In genomic region chr5:76857103-76858015, GRCm38 (mm10) we compare ENCODE assay signal across 9 mouse cellular contexts. TPM values are rescaled to one million over a fixed set of nuclear protein-coding genes. Genes with fewer than 3 reads are reported as not detected.
A peak's percentile ranks its signal among the peaks of the same experiment; 100 is the strongest.
DNase-seq lines count a peak whose midpoint lies in the region; ATAC-seq and TF ChIP-seq lines count a peak whose summit lies in the region.
"Had no signal": no experiment of that assay in that cellular context is flagged by ENCODE, and none has a peak within 500 bp of the region (broad histone marks: within the 10 kb centered on the region; RNA-seq: fewer than 3 reads in every experiment).

No protein-coding gene starts in this region.

- TF ChIP-seq EP300 in liver, embryonic 14.5 days (IDR thresholded peaks at IDR 0.05; ENCODE audit: low read depth) = no peak

- peak overlapping the region; percentile 28 for H3K4me2 ChIP-seq in forebrain, postnatal 0 days (ENCODE audit: low read depth)
- peak overlapping the region; percentile 48 for H3K4me2 ChIP-seq in liver, embryonic 14.5 days (ENCODE audit: low read depth)

- 0 out of 2 replicates have a peak, but pooled peaks cover 4% of the 10 kb centered on the region for H3K4me1 ChIP-seq in forebrain, postnatal 0 days (ENCODE audit: insufficient read depth)
- no peaks in the 10 kb centered on the region for H3K4me1 ChIP-seq in liver, embryonic 14.5 days (replicated peaks; ENCODE audit: control insufficient read depth in 2 of 2, insufficient read depth in 2 of 2, low read length in 1 of 2)

- H3K9ac ChIP-seq in forebrain, postnatal 0 days = no peak overlapping the region
- no peak overlapping the region for H3K9ac ChIP-seq in liver, embryonic 14.5 days (replicated peaks)

- no peak for ATAC-seq in forebrain, postnatal 0 days
- no peak for ATAC-seq in liver, embryonic 14.5 days (ENCODE audit: insufficient read depth)

- DNase-seq in gastrocnemius, adult 2 months = no peak
- no peak for DNase-seq in gastrocnemius, adult 8-10 months (ENCODE audit: low spot score in 2 of 2)
- peak; percentile 32 for DNase-seq in ES-CJ7 (ENCODE audit: low read depth, low spot score)
- DNase-seq in forebrain, postnatal 0 days = no peak
- DNase-seq in liver, embryonic 14.5 days (ENCODE audit: low read depth in 3 of 3, low spot score in 3 of 3) = no peak
- no peak for DNase-seq in B cell, adult 2 months
- no peak for DNase-seq in retina, embryonic 14.5 days (ENCODE audit: low spot score)
- no peak for DNase-seq in right cerebral cortex, adult 2 months (ENCODE audit: low spot score in 2 of 2)
- DNase-seq: cerebellum, adult 2 months had no signal

- H3K4me3 ChIP-seq in gastrocnemius, adult 2 months = peak overlapping the region; percentile 55
- H3K4me3 ChIP-seq in forebrain, postnatal 0 days (ENCODE audit: low read depth, low read length) = 0 out of 2 replicates have a peak overlapping the region, but pooled peaks have one; percentile 2
- peak overlapping the region; percentile 0 to 29; a peak in 3 of 4 replicates for H3K4me3 ChIP-seq in liver, embryonic 14.5 days (ENCODE audit: insufficient read depth in 1 of 2, low read depth in 2 of 2, low read length in 2 of 2)

- H3K36me3 ChIP-seq in forebrain, postnatal 0 days (ENCODE audit: insufficient read depth) = peaks cover 39% of the 10 kb centered on the region
- H3K36me3 ChIP-seq in liver, embryonic 14.5 days (replicated peaks; ENCODE audit: control insufficient read depth, insufficient read depth, low read depth) = no peaks in the 10 kb centered on the region

- no peak overlapping the region for H3K27ac ChIP-seq in gastrocnemius, adult 2 months
- H3K27ac ChIP-seq in forebrain, postnatal 0 days (ENCODE audit: low read depth, low read length) = no peak overlapping the region
- H3K27ac ChIP-seq in liver, embryonic 14.5 days = no peak overlapping the region

- intact Hi-C loops in gastrocnemius, adult 2 months (cut with DNase I) = no loop called here

- whole genome bisulfite sequencing in forebrain, postnatal 0 days = 48% methylated on average over 62 of the region's 62 CpGs
- WGBS in liver, embryonic 14.5 days (ENCODE audit: insufficient replicate concordance) = 24% methylated on average over 62 of the region's 62 CpGs

- H3K27me3 ChIP-seq in forebrain, postnatal 0 days (ENCODE audit: insufficient read depth, low read length) = no peaks in the 10 kb centered on the region
- H3K27me3 ChIP-seq in liver, embryonic 14.5 days (ENCODE audit: control insufficient read depth, insufficient read depth, low read length) = peaks cover 32% of the 10 kb centered on the region

- no peaks in the 10 kb centered on the region for H3K9me3 ChIP-seq in forebrain, postnatal 0 days (ENCODE audit: low read length)
- H3K9me3 ChIP-seq in liver, embryonic 14.5 days (ENCODE audit: control insufficient read depth, low read length) = no peaks in the 10 kb centered on the region

- TF ChIP-seq CTCF in gastrocnemius, adult 2 months (IDR thresholded peaks at IDR 0.05) = no peak
- TF ChIP-seq CTCF in forebrain, postnatal 0 days (IDR thresholded peaks at IDR 0.05; ENCODE audit: low read depth) = no peak
- no peak for TF ChIP-seq CTCF in liver, embryonic 14.5 days (IDR thresholded peaks at IDR 0.05; ENCODE audit: low read depth)

RNA-seq across cellular contexts. Expression of gene Aasdh, which starts 48.0 kb away (rescaled TPM):
- total RNA-seq in gastrocnemius, adult 2 months (2021) = 10 to 100 TPM in 1 of 2 experiments, 1 to 10 TPM in 1; 9.6 to 12.9 TPM
- total RNA-seq in gastrocnemius, adult 8-10 months (2022) = 10 to 100 TPM in 3 of 4 experiments, 1 to 10 TPM in 1; 8.6 to 14.5 (median 12.0) TPM
- 16.1 and 18.8 TPM in 2 replicates for total RNA-seq in forebrain, postnatal 0 days (2014; rRNA removed)
- polyA plus RNA-seq in forebrain, postnatal 0 days (2015; fragmentation: Nextera tagmentation; extraction: Ambion mirVana) = 6.7 and 13.3 TPM in 2 replicates
- polyA plus RNA-seq in liver, embryonic 14.5 days (2012; rRNA removed) = 4.4 and 6.7 TPM in 2 replicates
- polyA plus RNA-seq in liver, embryonic 14.5 days (2014; fragmentation: Nextera tagmentation; extraction: Ambion mirVana) = 5.2 and 5.3 TPM in 2 replicates

Comparison
In these comparisons a context has a peak if more than half of its experiments do, and no peak if none do; other contexts are left out.
1. H3K4me3 ChIP-seq: peak in every context shown above with its lines; median percentile 55 in gastrocnemius, adult 2 months; 14 in liver, embryonic 14.5 days; 2 in forebrain, postnatal 0 days.